Mouse (Mus musculus): ENCODE data around the gene Akap6. TPM values are rescaled to one million over a fixed set of nuclear protein-coding genes. Genes with fewer than 3 reads are reported as not detected.
"Not testable (repeated sequence)": the region's sequence is repeated elsewhere in the genome, so short reads cannot be mapped to it uniquely, and the experiment has no call there.

The Akap6 gene
- polyA plus RNA-seq, 1 experiment from 2014 or later = 0.41 TPM

GRCm38 (mm10) chr12:52711382-52711781 lies 12.2 kb downstream of the Akap6 start:
- H3K4me2 ChIP-seq (replicated peaks; ENCODE audit: low read depth, low read length) = no peak overlapping the region
- no peaks in the 10 kb centered on the region for H3K36me3 ChIP-seq (ENCODE audit: insufficient read depth, low read length)
- H3K4me3 ChIP-seq (ENCODE audit: low read length) = no peak overlapping the region
- ATAC-seq (ENCODE audit: low FRiP score, low TSS enrichment) = no peak
- no peak overlapping the region for H3K9ac ChIP-seq (replicated peaks; ENCODE audit: low read length)
- no peak overlapping the region for H3K27ac ChIP-seq (ENCODE audit: low read length)
- no peaks in the 10 kb centered on the region for H3K9me3 ChIP-seq (ENCODE audit: low read length)
- no peaks in the 10 kb centered on the region for H3K4me1 ChIP-seq (ENCODE audit: insufficient read depth, low read length)
- no peaks in the 10 kb centered on the region for H3K27me3 ChIP-seq (ENCODE audit: insufficient read depth, low read length)
- 91% methylated on average over 3 of the region's 3 CpGs for WGBS

- H3K4me3 ChIP-seq (ENCODE audit: low read length) = no peak overlapping the region
- no peaks in the 10 kb centered on the region for H3K9me3 ChIP-seq (ENCODE audit: low read length)
- no peak overlapping the region for H3K9ac ChIP-seq (replicated peaks; ENCODE audit: low read length)
- H3K36me3 ChIP-seq (ENCODE audit: insufficient read depth, low read length) = no peaks in the 10 kb centered on the region
- 68% methylated on average over 7 of the region's 7 CpGs for WGBS
- H3K27me3 ChIP-seq (ENCODE audit: insufficient read depth, low read length) = no peaks in the 10 kb centered on the region
- ATAC-seq (ENCODE audit: low FRiP score, low TSS enrichment) = no peak
- no peak overlapping the region for H3K27ac ChIP-seq (ENCODE audit: low read length)
- no peaks in the 10 kb centered on the region for H3K4me1 ChIP-seq (ENCODE audit: insufficient read depth, low read length)
- no peak overlapping the region for H3K4me2 ChIP-seq (replicated peaks; ENCODE audit: low read depth, low read length)
These were observed 12.9 kb downstream of the Akap6 start for GRCm38 (mm10) chr12:52711857-52712640.

- Histone ChIP-seq H3K9ac (replicated peaks; ENCODE audit: low read length) (no peak overlapping the region), H3K4me2 (replicated peaks; ENCODE audit: low read depth, low read length) (no peak overlapping the region), H3K4me3 (ENCODE audit: low read length) (no peak overlapping the region), H3K27me3 (ENCODE audit: insufficient read depth, low read length) (no peaks in the 10 kb centered on the region), H3K27ac (ENCODE audit: low read length) (no peak overlapping the region), H3K9me3 (ENCODE audit: low read length) (no peaks in the 10 kb centered on the region), H3K36me3 (ENCODE audit: insufficient read depth, low read length) (no peaks in the 10 kb centered on the region), H3K4me1 (ENCODE audit: insufficient read depth, low read length) (no peaks in the 10 kb centered on the region)
- ATAC-seq (ENCODE audit: low FRiP score, low TSS enrichment) = no peak
- 85% methylated on average over 6 of the region's 6 CpGs for WGBS
These were observed 19.2 kb downstream of the Akap6 start for GRCm38 (mm10) chr12:52718392-52718791.

- Histone ChIP-seq H3K4me3 (ENCODE audit: low read length) (no peak overlapping the region), H3K27ac (ENCODE audit: low read length) (no peak overlapping the region), H3K4me2 (replicated peaks; ENCODE audit: low read depth, low read length) (no peak overlapping the region), H3K9me3 (ENCODE audit: low read length) (no peaks in the 10 kb centered on the region), H3K4me1 (ENCODE audit: insufficient read depth, low read length) (no peaks in the 10 kb centered on the region), H3K9ac (replicated peaks; ENCODE audit: low read length) (no peak overlapping the region), H3K36me3 (ENCODE audit: insufficient read depth, low read length) (no peaks in the 10 kb centered on the region), H3K27me3 (ENCODE audit: insufficient read depth, low read length) (no peaks in the 10 kb centered on the region)
- WGBS = 86% methylated on average over 9 of the region's 9 CpGs
- no peak for ATAC-seq (ENCODE audit: low FRiP score, low TSS enrichment)
These were observed 20.0 kb downstream of the Akap6 start for GRCm38 (mm10) chr12:52719232-52719631.

GRCm38 (mm10) chr12:52719681-52720080 lies 20.5 kb downstream of the Akap6 start:
- no peaks in the 10 kb centered on the region for H3K36me3 ChIP-seq (ENCODE audit: insufficient read depth, low read length)
- no peak for ATAC-seq (ENCODE audit: low FRiP score, low TSS enrichment)
- H3K4me1 ChIP-seq (ENCODE audit: insufficient read depth, low read length) = no peaks in the 10 kb centered on the region
- no peaks in the 10 kb centered on the region for H3K9me3 ChIP-seq (ENCODE audit: low read length)
- WGBS = 87% methylated on average over 5 of the region's 5 CpGs
- no peak overlapping the region for H3K4me2 ChIP-seq (replicated peaks; ENCODE audit: low read depth, low read length)
- no peak overlapping the region for H3K9ac ChIP-seq (replicated peaks; ENCODE audit: low read length)
- H3K27ac ChIP-seq (ENCODE audit: low read length) = no peak overlapping the region
- H3K4me3 ChIP-seq (ENCODE audit: low read length) = no peak overlapping the region
- no peaks in the 10 kb centered on the region for H3K27me3 ChIP-seq (ENCODE audit: insufficient read depth, low read length)

GRCm38 (mm10) chr12:52724039-52724615 lies 24.9 kb downstream of the Akap6 start:
- WGBS = 67% methylated on average over 3 of the region's 3 CpGs
- not testable (repeated sequence) for H3K9me3 ChIP-seq (ENCODE audit: low read length)

GRCm38 (mm10) chr12:52726434-52727231 lies 27.4 kb downstream of the Akap6 start:
- peak; percentile 51 for ATAC-seq (ENCODE audit: low FRiP score, low TSS enrichment)
- no peaks in the 10 kb centered on the region for H3K36me3 ChIP-seq (ENCODE audit: insufficient read depth, low read length)
- WGBS = 40% methylated on average over 10 of the region's 10 CpGs
- H3K4me1 ChIP-seq (ENCODE audit: insufficient read depth, low read length) = peaks cover 8% of the 10 kb centered on the region; the same call in 1 of the 2 replicates
- H3K9me3 ChIP-seq (ENCODE audit: low read length) = no peaks in the 10 kb centered on the region
- H3K9ac ChIP-seq (replicated peaks; ENCODE audit: low read length) = no peak overlapping the region
- no peak overlapping the region for H3K4me2 ChIP-seq (replicated peaks; ENCODE audit: low read depth, low read length)
- H3K4me3 ChIP-seq (ENCODE audit: low read length) = no peak overlapping the region
- no peaks in the 10 kb centered on the region for H3K27me3 ChIP-seq (ENCODE audit: insufficient read depth, low read length)
- H3K27ac ChIP-seq (ENCODE audit: low read length) = no peak overlapping the region

More at GRCm38 (mm10) chr12:52724039-52724615, 24.9 kb downstream of the Akap6 start:
- not testable (repeated sequence) for ATAC-seq (ENCODE audit: low FRiP score, low TSS enrichment); H3K36me3 ChIP-seq (ENCODE audit: insufficient read depth, low read length); H3K9ac ChIP-seq (replicated peaks; ENCODE audit: low read length); H3K27ac ChIP-seq (ENCODE audit: low read length); H3K4me3 ChIP-seq (ENCODE audit: low read length); H3K27me3 ChIP-seq (ENCODE audit: insufficient read depth, low read length); H3K4me1 ChIP-seq (ENCODE audit: insufficient read depth, low read length); H3K4me2 ChIP-seq (replicated peaks; ENCODE audit: low read depth, low read length)

GRCm38 (mm10) chr12:52729396-52729795 lies 30.2 kb downstream of the Akap6 start:
- Histone ChIP-seq H3K4me3 (ENCODE audit: low read length) (no peak overlapping the region), H3K36me3 (ENCODE audit: insufficient read depth, low read length) (no peaks in the 10 kb centered on the region), H3K9me3 (ENCODE audit: low read length) (no peaks in the 10 kb centered on the region), H3K27ac (ENCODE audit: low read length) (no peak overlapping the region), H3K27me3 (ENCODE audit: insufficient read depth, low read length) (no peaks in the 10 kb centered on the region), H3K4me1 (ENCODE audit: insufficient read depth, low read length) (peaks cover 8% of the 10 kb centered on the region; the same call in 1 of the 2 replicates), H3K4me2 (replicated peaks; ENCODE audit: low read depth, low read length) (no peak overlapping the region), H3K9ac (replicated peaks; ENCODE audit: low read length) (no peak overlapping the region)
- 82% methylated on average over 6 of the region's 6 CpGs for WGBS
- ATAC-seq (ENCODE audit: low FRiP score, low TSS enrichment) = no peak

- H3K9me3 ChIP-seq (ENCODE audit: low read length); H3K9ac ChIP-seq (replicated peaks; ENCODE audit: low read length); H3K27me3 ChIP-seq (ENCODE audit: insufficient read depth, low read length); H3K27ac ChIP-seq (ENCODE audit: low read length); H3K4me1 ChIP-seq (ENCODE audit: insufficient read depth, low read length); H3K4me3 ChIP-seq (ENCODE audit: low read length); ATAC-seq (ENCODE audit: low FRiP score, low TSS enrichment); H3K4me2 ChIP-seq (replicated peaks; ENCODE audit: low read depth, low read length); H3K36me3 ChIP-seq (ENCODE audit: insufficient read depth, low read length): not testable (repeated sequence)
- 89% methylated on average over 6 of the region's 11 CpGs for WGBS
These were observed 36.0 kb downstream of the Akap6 start for GRCm38 (mm10) chr12:52735161-52735560.

Data from kidney, embryonic 16.5 days (tissue).